Mouse (Mus musculus): Measurements from ENCODE around the gene Chd9. TPM values are rescaled to one million over a fixed set of nuclear protein-coding genes. Genes with fewer than 3 reads are reported as not detected.
"Not testable (repeated sequence)": the region's sequence is repeated elsewhere in the genome, so short reads cannot be mapped to it uniquely, and the experiment has no call there.

Chd9 gene
- total RNA-seq, 2 experiments from 2014 or later, result 60.2 to 66.2 TPM

DNA sequence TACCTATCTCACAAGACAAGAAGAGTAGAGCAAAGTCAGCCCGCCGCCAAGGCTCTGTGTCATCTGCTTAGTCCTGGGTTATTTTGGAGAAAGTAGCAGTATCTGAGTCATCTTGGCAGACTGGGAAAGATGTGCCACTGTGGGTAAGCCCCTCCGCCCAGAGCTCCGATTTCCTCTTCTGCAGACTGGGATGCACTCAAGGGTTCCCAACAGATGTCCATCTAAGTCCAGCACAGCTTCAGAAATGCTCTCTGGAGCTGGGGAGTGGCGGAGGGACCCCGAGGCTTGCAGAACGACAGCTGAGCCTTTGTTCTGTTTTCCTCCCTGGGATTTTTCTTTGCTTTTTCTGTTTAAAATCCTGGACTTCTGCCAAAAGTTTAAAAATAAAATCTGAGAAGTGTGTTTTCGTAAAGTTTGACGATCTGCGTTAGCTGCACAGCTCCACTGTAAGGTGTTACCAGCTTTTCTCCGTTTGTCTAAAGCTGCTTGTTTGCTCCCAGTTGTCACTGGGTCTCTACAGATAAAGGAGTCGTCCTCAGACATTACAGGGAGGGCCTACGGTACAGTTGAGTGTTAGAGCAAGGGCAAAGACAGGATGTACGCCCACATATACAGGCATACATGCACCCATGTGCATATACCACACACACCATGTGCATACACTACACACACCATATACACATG, 66.2 kb downstream of the Chd9 start:
- intact Hi-C loops (cut with DNase I), result no loop called here
- DNase-seq, result no peak

DNA sequence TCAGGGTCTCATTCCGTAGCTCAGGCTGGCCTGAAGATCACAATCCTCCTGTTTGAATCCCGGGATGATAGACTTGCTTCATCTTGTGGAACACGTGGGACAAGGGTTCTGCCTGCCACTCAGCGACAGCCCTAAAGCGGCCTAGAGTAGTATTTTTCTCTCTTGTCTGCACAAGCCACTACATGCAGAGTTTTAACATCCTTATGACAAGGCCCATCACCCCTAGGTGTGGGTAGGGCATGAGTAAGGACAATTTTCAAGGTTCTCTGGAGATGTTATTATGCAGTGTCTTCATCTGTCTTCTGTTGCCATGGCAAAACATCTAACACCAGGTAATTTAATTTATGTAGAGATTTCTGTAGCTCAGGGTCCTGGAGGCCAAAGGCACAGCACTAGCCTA, 69.2 kb downstream of the Chd9 start:
- intact Hi-C loops (cut with DNase I), result no loop called here
- no peak for DNase-seq

DNA sequence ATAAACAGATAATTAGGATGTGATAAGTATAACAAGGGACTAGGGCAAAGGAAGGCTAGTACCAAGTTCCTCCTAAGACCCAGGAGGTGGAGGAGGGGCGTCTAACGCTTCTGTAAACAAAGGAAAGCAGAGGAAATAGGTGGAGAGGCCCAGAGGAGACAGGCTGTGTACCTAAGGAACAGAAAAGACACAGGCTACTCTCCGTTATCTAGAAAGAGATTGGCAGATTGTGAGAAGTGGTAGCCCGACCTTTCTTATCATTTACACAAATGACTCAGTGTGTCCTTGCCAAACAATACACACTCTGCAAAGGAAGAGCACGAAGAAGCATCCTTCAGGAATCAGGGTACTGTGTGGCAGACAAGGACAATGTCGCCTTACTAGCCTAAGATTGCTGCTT, 70.4 kb downstream of the Chd9 start:
- DNase-seq, result no peak
- intact Hi-C loops (cut with DNase I), result no loop called here

DNA sequence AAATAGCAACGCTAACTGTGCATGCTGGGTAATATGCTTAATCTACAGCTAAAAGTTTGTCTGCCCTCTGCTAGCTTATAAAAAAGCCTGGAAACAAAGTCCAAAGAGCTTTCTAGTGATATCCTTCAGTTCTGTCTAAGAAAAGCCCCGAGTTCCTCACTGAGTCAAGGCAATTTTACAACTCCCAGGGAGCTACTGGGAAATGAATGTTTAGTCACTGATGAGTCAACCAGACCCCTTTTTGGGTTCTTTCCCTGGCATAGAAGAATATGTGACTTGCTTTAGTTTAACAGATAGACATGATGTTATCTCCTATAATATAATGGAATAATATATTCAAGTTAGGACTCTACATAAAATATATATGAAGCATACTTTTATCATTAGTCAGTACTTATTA, 73.8 kb downstream of the Chd9 start:
- intact Hi-C loops (cut with DNase I), result no loop called here
- DNase-seq, result no peak

DNA sequence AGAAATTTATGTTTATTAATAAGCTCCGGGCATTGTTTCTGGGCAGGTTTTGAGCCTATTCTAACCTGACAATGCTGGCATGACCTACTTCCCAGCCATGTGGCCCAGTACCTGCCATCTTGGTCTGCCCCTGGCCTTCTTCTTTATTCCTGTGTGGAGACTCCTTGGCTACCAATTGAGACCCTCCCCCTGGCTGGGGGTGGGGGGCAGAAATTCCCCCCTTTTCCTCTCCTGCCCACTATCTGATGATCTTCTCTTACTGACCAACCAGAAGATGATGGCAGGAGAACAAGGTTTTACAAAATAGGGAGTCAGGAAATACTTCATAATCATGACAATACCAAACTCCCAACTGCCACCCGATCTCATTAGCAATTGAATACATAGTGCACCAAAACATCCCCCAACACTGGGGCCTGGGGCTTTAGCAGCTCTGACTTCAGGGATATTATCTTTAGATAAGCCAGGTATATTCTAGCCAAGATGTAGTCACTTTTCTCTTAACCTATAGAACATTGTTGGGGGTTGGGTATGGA, 76.1 kb downstream of the Chd9 start:
- no peak for DNase-seq
- intact Hi-C loops (cut with DNase I), result no loop called here

DNA sequence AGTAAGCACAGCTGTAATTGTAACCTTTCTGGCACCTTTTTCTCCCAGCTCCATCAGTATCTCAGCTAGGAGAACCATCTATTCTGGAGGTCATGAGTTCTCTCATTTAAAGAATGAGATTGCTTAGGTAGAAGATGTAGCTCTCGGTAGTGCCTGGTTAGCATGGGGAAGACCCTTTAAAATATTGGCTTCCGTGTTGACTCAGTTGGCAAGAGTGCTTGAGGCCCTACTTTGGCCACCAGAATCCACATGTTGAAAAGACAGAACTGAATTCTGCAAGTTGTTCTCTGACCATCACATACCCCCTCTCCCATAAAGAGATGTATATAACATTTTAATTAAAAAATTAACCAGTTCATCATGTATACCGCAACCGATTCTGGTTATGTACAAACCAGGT, 78.8 kb downstream of the Chd9 start:
- no peak for DNase-seq
- intact Hi-C loops (cut with DNase I), result no loop called here

DNA sequence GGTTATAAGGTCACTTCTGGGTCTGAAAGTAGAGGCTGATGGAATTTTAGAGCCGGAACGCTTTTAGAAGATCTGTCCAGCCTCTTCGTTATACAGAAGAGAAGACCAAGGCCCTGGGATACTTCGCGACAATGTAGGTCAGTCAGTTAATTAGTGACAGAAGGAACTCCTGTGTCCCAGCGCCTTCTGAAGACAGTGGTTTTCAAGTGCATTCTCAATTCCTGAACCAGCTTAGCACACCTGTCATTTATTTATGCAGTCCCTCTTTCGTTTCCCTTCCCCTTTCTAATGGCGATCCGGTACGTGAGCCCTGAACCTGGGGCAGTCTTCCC, 79.3 kb downstream of the Chd9 start:
- no peak for DNase-seq
- intact Hi-C loops (cut with DNase I), result no loop called here

DNA sequence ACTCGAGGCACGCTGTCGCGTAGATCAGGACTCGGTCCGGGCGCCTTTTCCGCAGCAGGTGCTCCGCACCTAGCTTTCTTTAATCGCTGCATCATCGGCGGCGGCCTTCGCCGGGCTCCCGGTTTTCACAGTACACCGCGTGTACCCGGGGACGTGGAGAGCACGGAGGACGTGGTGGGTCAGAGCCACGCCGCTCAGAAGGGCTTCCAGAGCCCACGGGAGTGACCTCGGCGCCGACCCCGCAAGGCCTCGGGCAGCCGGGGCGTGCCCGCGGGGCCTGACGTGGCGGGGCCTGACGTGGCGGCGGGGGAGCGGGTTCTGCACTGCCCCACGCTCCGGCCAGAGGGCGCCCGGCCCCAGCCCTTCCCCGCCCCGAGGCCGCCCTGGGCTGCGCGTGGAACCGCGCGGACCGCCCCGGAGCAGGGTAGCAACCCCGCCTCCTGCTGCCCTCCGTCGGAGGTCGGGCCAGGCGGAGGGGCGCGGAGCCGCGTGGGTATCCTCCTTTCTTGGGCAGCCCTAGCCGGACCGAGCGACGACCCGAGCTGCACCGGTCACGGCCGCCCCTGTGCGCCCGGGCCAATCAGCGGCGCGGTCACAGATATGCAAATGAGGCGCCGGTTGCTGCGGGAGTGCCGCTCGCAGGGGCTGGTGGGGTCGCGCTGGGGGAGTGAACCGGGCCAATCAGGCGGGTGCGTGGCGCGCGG, 79.8 kb downstream of the Chd9 start:
- intact Hi-C loops (cut with DNase I), result loop anchor here (1.0 to 2.0 kb wide), 3 partner anchors 31 to 80 kb away; partner anchors contain the start of gene Chd9
- peak; percentile 98 for DNase-seq

DNA sequence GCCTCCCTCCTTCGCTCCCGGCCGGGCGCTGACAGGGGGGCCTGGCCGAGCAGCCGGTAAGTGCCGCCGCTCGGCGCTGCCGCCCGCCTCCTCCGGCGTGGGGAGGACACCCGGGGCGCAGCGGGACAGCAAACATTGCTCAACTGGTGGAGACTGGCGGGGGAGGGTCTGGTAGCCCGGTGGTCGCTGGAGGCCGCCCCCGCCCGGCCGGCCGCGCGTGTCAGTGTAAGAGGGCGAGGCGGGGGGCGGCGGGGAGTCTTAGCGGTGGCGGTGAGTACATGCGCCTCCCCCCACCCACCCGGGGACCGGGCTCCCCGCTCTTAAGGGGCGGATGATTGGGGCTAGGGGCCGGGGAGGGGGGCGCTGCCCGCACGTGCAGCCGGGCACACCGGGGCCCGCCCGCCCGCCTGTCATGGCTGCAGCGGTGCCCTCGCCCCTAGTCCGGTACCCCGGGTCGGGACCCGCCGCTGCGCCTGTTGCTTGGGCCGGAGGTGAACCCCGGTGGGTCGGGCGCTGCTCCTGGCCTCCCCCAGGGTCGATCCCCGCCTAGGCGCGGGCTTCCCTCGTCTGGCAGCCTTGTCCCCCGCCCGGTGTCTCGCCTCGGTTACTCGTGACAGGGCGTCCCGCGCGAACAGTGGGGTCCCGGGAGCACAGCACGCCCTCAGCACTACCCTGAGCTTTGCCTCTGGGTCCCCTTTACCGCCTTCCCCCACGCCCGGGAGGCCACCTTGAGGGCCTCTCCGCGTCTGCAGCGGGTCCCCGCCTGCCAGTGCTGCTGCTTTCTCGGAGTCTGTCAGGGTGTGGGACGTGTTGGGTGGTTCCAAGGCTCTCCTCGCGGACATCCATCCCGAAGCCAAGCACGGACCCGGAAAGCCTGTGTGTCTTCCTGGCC, 80.7 kb downstream of the Chd9 start:
- intact Hi-C loops (cut with DNase I), result loop anchor here (1.0 to 2.0 kb wide), 3 partner anchors 32 to 81 kb away; partner anchors contain the start of gene Chd9
- DNase-seq, result peak; percentile 67 to 68

DNA sequence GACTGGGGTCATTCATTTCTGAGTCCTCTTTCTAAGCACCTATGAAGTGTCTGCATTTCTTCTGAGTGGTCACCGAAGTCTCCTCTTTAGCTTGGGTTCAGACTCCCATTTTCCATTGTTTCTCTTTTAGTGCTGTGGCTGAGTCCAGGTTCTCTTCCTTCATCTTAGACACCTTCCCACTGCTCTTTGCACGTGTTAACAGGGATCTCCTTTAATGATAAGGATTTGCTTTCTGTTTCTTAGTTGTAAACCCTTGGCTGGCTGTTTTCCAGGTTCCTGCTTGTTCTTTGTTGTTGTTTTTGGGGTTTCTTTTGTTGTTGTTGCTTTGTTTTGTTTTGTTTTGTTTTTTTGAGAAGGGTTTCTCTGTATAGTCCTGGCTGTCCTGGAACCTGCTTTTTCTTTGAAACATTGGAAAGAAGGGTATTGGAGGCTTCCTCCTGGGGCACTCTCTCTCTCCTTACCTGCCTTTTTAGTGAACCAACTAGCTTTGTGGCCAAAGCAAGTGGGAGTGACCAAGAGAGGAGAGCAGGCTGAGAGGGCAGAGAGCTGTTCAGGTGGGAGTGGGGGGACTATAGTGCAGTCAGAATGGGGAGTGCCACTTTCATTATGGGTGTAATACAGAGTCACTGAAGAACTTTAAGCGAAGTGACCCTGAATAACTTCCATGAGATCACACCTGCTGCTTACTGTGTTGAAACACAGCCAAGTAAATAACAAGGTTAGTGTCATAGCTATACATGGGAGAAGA, 95.2 kb downstream of the Chd9 start:
- intact Hi-C loops (cut with DNase I), result loop anchor here (10.0 kb wide), 1 partner anchor 619 kb away; no protein-coding TSS in a partner anchor
- no peak for DNase-seq

DNA sequence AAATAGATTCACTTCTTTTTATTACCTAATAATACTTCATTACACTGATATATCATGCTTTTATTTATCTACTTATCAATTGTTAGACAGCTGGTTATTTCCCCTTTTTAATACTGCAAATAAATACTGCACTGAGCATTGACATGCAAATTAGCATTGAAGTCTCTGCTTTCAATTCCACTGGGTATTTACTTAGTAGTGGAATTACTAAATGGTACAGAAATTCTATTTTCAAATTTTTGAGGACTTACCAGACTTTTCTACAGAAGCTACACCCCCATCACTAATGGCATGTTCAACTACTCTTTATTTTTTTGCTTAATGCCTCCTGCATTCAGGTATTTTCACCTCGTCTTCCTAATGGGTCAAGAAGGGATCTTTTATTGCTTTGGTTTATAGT, 100.3 kb downstream of the Chd9 start:
- DNase-seq, result no peak
- intact Hi-C loops (cut with DNase I), result loop anchor here (10.0 kb wide), 1 partner anchor 624 kb away; no protein-coding TSS in a partner anchor

DNA sequence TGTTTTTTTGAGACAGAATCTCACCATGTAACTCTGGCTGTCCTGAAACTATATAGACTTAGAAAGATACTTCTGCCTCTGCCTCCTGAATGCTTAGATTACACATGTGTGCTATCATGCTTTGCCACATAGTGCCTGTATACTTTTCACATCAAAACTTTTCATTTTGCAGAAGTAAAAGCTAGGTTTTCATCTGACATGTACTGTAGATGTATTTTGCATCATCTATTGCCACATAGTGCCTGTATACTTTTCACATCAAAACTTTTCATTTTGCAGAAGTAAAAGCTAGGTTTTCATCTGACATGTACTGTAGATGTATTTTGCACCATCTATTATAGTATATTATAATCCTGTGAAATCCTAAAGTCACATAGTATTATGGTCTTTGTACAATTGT, 102.0 kb downstream of the Chd9 start:
- intact Hi-C loops (cut with DNase I); DNase-seq: not testable (repeated sequence)

DNA sequence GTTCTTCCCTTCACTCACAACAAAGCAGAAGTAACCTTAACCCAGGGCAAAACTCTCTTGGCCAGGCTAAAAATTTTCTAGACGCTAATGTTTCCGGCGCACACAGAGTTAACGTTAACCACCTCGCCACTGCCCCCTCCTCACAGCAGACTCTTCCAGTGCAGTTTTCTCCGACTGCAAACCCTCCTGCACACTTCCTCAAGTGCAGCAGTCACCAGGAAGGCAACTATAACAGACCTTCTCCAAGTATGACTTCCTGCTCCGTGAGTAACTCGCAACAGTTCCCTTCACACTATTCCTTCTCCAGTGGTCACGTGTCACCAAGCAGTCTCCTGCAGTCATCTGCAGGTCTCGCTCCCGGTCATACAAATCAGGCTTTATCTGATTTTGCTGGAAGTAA, 104.8 kb downstream of the Chd9 start:
- DNase-seq, result no peak
- intact Hi-C loops (cut with DNase I), result no loop called here

DNA sequence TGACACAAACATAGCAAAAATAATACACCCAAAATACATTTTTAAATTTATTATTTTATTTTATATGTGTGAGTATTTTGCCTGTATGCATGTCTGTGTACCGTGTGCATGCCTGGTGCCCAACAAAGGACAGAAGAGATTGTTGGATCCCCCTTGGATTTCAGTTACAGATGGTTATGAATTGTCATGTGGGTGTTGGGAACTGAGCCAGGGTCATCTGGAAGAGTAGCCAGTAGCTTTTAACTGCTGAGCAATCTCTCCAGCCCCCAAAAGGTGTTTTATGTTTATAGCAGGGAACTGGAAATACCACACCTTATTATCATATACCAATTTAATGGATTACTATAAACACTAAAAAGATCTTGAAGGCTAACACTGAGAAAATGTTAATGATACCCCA, 106.6 kb downstream of the Chd9 start:
- intact Hi-C loops (cut with DNase I), result no loop called here
- DNase-seq, result no peak

DNA sequence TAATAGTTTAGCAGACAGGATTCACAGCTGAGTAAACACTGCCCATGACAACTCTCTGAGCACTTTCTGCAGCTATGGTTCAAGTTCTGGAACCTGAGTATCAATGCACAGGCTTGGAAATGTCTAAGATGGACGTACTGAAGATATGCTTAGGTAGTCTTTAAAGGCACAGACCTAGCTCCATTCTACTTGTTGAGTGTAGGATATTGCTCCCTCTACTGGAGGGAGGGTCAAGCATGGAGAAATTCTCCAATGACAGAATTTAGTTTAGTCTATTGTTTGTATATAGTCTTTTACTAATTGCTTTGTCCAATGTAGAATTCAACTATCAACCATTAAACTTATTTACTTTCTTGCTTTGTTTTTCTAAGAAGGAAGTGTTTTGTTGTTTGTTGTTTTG, 108.7 kb downstream of the Chd9 start:
- intact Hi-C loops (cut with DNase I), result loop anchor here (1.0 kb wide), 1 partner anchor 109 kb away; the partner anchor contains the start of gene Chd9
- DNase-seq, result no peak

DNA sequence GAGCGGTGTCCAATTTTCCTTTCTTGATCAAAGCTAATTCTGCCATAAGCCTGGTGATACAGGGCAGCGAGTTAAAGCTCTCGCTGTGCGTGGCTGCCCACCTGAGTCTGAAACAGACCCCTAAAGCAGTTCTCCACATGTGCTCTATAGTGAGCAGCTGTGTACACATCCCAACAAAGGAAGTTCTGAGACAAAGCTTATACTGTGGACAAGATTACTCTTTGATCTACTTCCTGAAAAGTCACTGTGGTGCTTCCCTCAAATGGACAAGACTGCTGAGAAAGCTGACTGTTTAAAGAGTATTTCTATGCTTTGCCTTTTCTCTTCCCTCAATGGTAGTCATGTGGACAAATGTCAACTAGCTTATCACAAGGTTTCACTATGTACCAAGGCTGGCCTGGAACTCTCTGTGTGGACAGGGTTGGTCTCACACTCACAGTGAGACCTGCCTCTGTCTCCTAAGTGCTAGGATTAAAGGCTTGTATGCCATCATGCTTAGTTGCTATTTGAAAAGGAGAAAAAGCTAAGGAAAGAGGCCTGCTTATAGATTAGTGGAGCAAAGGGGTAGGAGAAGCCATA, 110.3 kb downstream of the Chd9 start:
- intact Hi-C loops (cut with DNase I), result no loop called here
- no peak for DNase-seq

DNA sequence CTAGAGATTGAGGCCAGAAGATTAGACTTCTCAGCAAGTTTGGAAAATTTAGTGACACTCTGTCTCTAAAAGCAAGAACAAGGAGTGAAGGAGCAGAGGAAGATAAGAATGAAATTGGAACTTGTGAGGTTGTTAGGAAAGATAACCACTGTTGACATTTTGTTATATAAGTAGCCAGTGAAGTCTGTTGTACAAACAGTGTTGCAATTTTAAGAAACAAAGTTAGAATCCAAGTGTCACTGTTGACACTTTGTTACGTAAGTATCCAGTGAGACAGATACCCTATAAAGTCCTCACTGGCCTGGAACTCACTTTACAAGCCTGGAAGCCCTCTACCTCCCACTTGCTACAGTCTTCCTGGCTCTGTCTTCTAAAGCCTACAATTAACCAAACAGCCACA, 111.7 kb downstream of the Chd9 start:
- intact Hi-C loops (cut with DNase I), result no loop called here
- DNase-seq, result no peak

DNA sequence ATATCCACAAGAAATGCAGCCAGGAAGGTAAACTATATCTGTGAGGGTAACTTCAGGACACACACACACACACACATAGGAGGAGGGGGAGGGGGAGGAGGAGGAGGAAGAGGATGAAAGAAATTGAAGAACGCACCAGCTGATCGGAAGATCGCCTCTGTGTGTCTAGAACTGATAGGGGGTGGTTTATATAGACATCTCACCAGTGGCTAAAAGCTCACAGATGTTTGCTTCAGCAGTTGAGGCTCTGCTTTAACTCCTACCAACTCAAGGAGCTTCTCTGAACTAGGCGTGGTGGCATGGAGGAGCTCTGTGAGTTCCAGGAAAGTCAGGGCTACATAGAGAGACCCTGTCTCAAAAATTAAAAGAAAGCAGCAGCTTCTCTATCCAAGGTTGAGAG, 115.6 kb downstream of the Chd9 start:
- no peak for DNase-seq
- intact Hi-C loops (cut with DNase I), result no loop called here
